Mouse (Mus musculus) thymus, postnatal 14 days (tissue): ENCODE results near the gene Dnajb4.
A peak's percentile ranks its signal among the peaks of the same experiment; 100 is the strongest.

Experiments
- DNase-seq: peaks from one replicate; pipeline ENCODE4 v3.0.0; 2021

The Dnajb4 gene

DNA sequence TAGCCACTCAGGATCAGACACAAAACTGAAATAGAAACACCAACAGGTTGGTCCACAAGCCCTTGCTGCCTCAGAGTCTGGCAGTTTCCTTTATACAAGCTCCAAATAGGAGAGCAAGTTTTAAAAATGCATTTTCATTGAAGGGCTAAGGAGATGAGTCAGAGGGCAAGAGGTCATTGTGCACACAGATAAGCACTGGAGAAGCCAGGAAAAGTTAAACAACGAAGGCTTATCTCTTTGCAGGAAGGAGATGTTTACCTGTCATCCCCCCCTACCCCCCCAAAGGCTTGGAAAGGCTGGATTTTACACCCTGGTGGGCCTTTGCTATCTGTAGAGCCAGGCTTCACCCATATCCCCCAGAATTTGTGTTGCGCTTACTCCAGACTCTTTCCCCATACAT, 38.9 kb downstream of the Dnajb4 start:
- DNase-seq: no peak

- DNase-seq: no peak
Observed at GRCm38 (mm10) chr3:152170407-152170806, 39.7 kb downstream of the Dnajb4 start.

GRCm38 (mm10) chr3:152168007-152168406, 42.1 kb downstream of the Dnajb4 start:
- DNase-seq: no peak

GRCm38 (mm10) chr3:152166699-152167451, 43.2 kb downstream of the Dnajb4 start:
- no peak for DNase-seq

DNA sequence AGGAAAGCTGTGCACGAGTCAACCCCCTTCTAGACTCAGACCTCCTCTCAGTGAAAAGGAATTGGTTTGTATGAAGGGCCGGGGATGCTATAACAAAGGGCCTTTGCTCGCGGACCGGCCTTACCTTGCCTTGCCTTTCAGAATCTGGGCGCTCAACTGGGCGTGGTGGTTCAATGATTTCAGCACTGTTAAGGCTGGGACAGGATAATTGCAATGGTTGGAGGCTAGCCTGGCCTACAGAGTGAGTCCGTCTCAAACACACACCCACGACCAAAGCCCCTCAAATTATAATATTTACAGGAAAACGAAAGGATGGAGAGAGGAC, 44.0 kb downstream of the Dnajb4 start, which contains the start of gene Gipc2:
TSS of gene Gipc2 (minus strand) at position 132 of the 325 bp plus-strand sequence.
- DNase-seq: no peak

DNA sequence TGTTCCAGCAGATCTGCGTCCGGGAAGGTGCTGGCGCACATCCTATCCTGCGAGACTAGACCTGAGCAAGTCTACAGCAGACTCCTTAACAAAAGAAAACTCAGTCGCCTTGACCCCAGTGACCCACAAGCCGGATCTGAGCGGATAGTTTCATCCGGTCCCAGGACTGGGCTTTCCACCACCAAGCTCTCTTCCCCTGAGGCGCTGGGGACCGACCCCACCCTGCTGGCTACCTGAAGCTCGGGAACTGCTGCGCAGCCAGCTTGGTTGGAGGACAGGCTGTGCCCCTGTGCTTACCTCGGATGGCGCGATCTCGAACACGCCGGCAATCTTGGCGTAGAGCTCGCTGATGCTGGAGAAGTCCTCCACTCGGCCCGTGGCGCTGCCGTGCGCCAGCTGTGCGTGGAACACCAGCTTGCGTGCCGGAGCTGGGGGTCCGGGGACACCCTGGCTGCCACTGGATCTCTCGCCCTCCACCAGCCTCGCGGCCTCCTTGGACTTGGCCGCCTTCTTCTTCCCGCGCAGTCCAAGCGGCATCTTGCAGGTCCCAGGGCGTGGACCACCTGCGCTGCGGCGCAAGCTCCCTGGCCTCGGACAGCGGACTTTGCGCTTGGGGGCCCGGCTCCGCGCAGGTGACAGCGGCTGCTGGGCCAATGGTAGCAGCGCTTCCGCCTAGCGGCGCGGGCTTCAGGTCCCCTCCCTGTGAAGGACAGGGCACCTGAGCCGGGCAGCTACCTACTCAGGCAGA, 44.6 kb downstream of the Dnajb4 start:
- peak; percentile 36 for DNase-seq

GRCm38 (mm10) chr3:152165014-152165350, 45.1 kb downstream of the Dnajb4 start:
- DNase-seq: no peak

- no peak for DNase-seq
Observed at GRCm38 (mm10) chr3:152163320-152163719, 46.8 kb downstream of the Dnajb4 start.

- DNase-seq: peak; percentile 13
Observed at GRCm38 (mm10) chr3:152160607-152161006, 49.5 kb downstream of the Dnajb4 start.

GRCm38 (mm10) chr3:152159321-152159720, 50.8 kb downstream of the Dnajb4 start:
- no peak for DNase-seq

- no peak for DNase-seq
Observed at GRCm38 (mm10) chr3:152158344-152159291, 51.5 kb downstream of the Dnajb4 start.

- no peak for DNase-seq
Observed at GRCm38 (mm10) chr3:152156816-152157496, 53.1 kb downstream of the Dnajb4 start.

- no peak for DNase-seq
Observed at GRCm38 (mm10) chr3:152155296-152155948, 54.7 kb downstream of the Dnajb4 start.

DNA sequence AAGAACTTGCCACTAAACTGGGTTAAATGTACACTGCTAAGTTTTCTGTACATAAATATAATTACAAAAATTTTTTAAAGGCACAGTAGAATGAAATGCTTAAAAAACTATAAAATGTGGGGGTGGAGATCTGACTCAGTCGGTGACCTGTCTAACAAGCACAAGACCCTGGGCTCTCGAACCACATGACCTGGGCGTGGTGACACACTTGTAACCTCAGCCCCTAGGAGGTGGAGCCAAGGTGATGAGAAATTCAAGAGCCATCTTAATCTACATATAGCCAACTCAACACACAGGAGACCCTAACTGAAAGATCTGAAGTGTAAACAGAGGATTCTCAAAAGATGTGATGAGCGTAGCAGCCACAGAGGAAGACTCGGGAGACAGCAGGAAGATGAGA, 56.0 kb downstream of the Dnajb4 start:
- DNase-seq: no peak

DNA sequence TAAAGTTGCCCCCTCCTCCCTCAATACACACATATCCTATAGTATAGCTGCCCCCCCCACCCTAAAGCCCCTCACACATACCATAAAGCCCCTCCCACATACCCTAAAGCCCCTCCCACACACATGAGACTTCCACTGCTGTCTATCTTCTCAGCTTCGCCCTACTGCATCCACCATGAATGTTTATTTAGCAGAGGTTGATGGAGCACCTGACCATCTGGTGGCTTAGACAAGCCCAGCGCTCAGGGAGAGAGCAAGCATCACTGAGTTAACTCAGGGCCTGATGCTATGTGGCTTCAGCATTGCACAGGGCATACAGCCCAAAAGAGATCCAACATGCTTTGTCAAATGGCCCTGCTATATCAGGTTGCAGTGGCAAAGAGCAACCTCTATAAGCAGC, 57.0 kb downstream of the Dnajb4 start:
- DNase-seq: no peak

- DNase-seq: no peak
Observed at GRCm38 (mm10) chr3:152152483-152152804, 57.7 kb downstream of the Dnajb4 start.

DNA sequence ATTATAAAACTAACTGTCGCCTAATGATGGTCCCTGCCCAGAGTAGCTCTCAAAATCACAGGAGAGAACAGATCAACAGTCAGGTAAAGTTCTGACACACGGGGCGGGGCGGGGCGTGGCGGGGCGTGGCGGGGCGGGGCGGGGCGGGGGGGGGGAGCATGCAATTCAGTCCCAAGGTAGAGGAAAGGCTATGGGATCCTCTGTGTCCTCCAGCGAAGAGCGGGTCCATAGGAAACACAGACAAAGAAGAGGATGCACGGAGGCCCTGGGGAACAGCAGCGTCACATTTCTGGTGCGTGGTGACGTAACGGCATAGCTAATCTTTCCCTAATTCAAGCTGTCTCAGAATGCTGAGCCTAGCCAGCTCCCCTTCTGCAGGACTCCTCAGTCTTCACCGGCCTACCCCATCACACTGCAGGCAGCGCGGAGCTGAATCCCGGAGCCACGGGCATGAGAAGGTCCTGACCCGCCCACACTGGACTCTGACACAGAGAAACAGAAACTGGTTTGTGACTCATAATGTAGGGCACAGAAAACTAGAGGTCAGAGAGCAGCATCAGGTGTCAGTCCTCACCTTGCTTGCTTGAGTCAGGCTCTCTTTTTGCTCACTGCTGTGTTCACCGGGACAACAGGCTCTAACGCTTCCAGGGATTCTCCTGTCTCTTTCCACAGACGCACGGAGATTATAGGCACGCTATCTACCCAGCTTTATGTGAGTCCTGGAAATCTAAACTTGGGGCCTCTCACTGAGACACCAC, 58.2 kb downstream of the Dnajb4 start:
- DNase-seq: no peak

- DNase-seq: no peak
Observed at GRCm38 (mm10) chr3:152149863-152150262, 60.2 kb downstream of the Dnajb4 start.

DNA sequence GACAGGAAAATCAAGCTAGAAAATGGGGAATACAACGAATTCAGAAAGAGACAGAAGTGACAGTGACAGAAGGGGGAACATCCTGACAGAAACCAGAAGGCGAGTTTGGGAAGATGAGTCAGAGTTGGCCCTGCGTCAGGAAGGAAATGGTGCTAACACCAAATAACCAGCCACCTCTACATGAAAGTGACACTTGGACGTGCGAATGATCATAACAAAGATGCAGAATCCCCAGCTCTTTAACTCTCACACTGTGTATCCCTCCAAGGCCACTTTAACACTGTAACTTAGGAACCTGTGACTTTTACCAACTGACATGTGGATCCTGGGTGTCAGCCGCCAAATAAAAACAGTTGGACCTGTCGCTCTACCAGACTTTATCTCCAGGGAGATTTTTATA, 60.7 kb downstream of the Dnajb4 start:
- no peak for DNase-seq

DNA sequence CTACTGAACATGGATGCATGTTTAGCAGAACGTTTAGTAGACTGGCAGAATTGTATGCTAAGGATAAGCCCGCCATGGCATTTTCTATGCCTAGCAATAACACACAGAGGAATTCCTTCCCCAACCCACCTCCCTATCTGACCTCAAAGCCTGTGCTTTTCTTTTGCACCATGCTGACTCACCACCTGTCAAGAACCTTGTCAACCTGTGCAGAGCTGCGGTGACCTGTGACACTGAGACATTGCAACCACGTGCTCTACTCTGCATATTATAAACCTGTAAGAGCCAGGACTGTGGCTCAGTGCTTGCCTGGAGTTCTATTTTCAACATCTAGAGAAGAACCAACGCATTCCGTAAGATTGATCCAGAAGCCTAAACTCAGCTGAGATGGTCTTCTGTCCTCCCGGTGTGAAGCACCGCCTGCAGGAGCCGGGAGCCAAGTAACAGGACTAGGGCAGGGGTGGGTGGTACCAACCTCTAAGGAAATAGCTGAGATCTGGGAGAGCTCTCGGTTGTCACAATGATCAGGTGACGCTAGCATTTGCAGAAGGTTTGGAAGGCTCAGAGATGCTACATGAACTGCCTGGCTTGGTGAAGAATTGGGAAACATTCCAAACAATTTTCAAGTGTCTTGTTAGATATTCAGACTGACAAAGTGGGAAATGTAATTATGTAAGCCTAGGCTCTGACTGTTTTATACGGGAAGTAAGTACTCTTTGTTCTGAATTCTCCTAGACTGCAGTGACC, 62.8 kb downstream of the Dnajb4 start:
- DNase-seq: no peak

- DNase-seq: no peak
Observed at GRCm38 (mm10) chr3:152145186-152145585, 64.9 kb downstream of the Dnajb4 start.
